Mouse (Mus musculus): ENCODE measurements around the gene Olfr166.

DNA sequence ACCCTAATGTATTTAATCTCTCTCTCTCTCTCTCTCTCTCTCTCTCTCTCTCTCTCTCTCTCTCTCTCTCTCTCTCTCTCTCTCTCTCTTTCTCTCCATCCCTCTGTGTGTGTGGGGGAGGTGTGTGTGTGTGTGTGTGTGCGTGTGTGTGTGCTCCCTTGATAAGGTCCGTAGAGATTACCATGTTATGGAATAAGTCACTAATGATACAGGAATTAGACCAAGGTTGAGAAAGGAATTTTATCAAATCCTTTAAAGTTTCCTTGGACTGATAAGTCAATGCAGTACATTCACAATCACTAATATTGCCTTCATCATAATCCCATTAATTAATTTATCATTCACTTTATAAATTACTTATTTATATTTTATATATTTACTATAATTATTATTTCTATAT is 38.7 kb downstream of the Olfr166 start, which contains the start of gene Olfr167:
- TF ChIP-seq POLR2A (IDR thresholded peaks at IDR 0.05; ENCODE audit: insufficient read depth, low read depth, low read length): no peak
- no peak for TF ChIP-seq CTCF (IDR thresholded peaks at IDR 0.05; ENCODE audit: insufficient read depth, low read depth, low read length)

Measured in olfactory bulb, adult 2 months (tissue).